Mouse (Mus musculus) yolk sac, embryonic 10.5 days (tissue): ENCODE data around the gene Eif3a.

ENCODE experiments used
- DNase-seq: peaks from one replicate; pipeline ENCODE4 v3.0.0-alpha.2; 2017; ENCODE audit warnings: low spot score

Gene Eif3a

DNA sequence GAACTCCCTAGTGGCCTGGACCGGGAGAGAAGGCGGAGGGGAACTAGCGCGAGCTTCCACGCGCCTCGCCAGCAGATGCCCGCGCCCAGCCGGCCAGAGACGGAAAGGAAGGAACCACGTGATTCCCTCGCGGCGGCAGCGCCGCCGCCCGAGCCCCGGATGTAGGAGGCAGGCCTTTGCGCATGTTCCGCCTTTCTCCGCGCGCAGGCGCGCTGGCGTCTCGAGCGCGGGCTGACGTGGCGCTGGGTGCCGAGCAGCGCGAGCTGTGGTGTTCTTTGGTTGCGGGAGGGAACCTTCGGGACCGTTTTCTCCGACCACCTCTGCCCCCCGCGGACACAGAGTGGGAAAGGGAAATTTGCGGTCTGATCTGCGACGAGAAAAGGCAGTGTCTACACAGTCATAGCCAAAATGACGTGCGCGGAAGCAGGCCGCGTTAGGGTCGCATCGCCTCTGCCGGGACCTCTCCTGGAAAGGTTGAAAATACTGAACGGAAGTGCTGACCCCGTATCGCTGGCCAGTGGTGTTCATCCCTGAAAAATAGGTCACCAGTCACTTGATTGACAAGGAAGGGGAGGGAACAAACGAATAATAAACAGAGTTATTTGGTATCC, at the start of gene Eif3a:
TSS of gene Eif3a (minus strand) at position 108 of the 611 bp plus-strand sequence.
- DNase-seq, result peak; percentile 94

DNA sequence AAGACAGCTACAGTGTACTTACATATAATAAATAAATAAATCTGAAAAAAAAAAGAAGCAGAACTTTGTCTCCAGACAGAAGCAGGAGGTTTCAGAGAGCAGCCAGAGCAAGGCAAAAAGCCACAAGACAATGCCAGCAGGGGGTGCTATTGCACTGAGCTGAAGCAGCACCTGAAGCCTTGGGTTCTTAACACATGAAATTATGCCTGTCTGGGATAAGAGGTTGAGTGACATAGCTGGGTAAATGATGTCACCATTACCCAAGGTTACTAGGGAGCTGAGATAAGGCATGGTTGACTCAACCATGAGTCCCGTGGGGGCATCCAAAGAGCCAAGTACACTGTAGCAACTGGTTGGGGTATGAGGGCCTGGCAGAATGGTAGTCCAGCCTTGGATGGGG, 47.3 kb upstream of the Eif3a start:
- DNase-seq, result peak; percentile 11

DNA sequence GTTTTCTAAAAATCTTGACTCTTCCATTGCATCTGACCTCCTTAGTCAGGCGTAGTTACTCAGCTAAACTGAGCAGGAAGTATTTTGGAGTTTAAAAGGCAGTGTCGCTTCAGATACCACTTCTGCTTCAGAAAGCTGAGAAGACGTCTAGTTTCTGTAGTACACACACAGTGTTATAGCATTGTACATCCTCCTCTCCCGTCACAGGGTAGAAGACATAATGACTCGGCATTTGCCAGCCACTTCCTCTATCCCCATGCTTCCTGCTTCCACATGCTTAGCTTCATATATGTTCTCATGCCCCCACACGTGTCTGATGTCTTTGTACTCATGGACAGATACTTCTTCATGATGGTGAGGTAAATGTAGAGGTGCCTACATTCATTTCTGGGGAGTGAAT, 28.2 kb upstream of the Eif3a start:
- no peak for DNase-seq

DNA sequence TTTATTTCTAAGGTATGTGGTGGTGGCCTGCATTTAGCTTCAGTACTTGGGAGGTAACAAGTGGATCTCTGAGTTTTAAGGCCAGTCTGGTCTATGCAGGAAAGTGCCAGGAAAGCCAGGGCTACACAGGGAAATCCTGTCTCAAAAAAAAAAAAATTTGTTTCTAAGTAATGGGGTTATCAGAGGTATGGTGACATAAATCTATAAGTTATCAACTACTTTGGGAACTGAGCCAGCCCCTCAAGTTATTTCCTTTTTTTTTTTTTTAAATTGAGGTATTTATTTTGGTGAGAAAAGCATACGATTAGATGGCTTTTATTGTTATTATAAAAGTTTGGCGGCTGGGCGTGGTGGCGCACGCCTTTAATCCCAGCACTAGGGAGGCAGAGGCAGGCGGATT, 22.7 kb upstream of the Eif3a start:
- no peak for DNase-seq

DNA sequence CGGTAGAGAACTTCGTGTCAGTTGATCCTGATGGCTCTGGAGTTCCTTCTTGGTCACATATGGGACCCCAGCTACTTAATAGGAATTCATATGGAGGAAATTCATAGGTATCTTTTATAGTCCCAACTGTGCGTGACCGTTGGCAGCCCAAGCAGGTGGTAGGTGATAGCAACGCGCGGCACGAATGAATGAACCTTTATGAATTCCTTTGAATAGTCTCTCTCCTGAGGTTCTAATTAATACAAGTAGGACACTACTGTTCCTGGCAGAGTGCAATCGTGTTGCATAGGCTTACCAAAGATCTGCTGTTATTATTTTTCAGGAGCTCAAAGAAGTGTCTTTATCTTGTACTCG, 21.6 kb upstream of the Eif3a start:
- DNase-seq, result no peak

DNA sequence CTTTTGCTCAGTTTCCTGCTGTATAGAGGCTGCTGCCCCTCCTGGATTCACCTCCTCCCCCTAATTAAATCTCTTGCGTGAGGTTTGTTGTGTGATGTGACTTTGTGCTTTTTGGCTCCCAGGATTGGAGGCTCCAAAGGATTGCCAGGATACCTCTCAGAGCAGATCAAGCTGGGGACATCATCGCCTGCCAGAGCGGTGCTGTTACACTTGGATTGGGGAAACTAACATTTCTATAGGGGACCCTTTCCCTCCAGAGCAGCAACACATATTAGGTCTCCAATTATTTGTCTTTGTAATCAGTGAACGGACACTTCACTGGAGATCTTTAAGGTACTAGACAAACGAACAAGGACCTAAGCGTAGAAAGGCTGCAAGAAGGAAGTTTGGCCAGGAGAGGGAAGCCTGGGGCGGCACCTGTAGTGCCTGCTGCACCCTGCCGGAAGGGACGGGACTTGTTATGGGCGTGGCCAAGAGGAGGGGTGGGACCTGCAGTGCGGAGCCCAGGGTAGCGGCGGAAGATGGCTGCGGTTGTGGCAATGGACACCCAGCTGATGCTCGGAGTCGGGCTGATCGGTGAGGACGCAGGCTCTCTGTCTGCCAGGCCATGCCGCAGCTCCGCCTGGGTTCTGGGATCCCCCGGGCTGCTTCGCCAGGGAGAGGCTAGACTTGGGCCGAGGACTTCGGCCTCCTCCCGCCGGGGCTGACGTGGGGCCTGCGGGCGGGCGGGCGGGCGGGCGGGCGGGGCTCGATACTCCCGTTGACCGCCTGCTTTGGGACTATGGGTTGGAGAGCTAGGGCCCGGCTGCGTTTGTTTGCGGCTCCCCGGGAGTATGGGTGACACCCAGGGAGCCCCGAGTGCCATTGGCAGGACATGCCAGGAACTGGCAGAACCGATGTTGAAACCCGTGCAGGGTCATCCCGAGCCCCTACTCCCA, 20.9 kb upstream of the Eif3a start, which contains the start of gene Fam45a:
TSS of gene Fam45a (plus strand) at position 488 of the 938 bp plus-strand sequence.
- peak; percentile 95 for DNase-seq

DNA sequence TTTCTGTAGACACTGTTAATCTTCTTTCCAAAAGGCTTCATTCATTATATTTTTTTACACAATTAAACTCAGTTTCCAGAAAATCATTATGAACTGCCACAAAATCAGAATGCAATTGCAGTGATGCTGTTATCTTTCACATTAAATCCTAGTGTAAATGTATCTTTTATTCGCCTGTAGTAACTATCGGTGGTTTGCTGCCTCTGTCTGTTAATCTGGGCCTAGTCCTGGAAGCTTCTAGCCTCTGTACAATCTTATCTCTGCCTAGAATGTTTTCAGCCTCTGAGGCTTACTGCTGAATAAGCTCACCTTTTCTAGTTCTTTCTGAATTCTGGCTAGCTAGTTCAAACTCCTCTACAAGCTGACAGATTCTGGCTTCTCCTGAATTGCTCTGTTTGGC, 19.5 kb upstream of the Eif3a start:
- no peak for DNase-seq

DNA sequence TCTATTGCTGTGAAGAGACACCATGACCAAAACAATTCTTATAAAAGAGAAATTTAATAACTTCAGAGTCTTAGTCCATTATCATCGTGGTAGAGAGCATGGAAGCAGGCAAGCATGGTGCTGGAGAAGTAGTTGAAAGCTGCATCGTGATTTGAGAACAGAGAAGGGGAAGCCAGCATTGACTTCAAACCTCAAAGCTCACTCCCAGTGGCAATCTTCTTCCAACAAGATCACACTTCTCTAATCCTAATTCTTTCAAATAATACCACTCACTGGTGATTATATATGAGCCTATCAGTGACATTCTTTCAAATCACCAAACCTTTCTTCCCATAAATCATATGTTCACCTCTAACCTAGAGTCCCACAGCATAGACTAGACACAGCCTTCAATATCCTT, 14.4 kb upstream of the Eif3a start:
- no peak for DNase-seq

DNA sequence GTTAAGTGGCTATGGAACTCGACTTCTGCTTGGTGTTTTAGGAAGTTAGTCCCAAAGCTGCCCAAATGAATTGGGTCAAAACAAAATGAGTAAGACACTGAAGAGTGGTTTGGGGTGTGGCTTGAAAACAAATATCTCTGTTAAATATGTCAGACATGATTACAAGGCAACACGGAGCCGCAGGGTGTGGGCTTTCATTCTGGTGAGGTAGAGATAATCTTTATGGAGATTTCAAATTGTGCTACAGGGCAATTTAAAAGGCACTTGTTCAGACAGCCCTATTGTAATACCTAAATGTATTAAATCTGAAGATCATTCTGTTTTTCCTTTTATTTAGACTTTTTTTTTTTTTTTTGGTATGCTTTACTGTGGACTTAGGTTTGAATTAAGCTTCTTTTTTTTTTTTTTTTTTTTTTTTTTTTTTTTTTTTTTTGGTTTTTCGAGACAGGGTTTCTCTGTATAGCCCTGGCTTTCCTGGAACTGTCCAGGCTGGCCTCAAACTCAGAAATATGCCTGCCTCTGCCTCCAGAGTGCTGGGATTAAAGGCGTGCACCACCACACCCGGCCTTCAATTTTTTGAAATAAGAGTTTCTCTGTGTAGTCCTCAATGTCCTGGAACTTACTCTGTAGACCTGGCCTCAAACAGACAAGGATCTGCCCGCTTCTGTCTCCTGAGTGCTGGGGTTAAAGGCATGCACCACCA, 9.6 kb upstream of the Eif3a start:
- DNase-seq, result no peak

DNA sequence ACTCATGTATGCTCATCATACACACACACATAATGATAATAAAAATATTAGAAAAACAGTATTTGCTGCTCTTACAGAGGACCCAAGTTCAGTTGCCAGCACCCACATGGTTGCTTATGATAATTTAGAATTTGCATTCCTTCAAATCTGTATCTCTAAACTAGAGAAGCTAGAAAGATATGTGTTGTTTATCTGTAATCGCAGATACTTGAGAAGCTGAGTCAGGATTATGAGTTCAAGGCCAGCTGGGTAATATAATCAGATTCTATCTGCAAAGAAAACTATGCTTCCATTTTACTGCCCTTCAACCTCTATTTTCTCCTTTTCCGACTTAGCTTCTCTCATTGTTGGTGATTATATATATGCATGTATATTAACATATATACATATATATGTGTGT, 7.0 kb upstream of the Eif3a start:
- no peak for DNase-seq

DNA sequence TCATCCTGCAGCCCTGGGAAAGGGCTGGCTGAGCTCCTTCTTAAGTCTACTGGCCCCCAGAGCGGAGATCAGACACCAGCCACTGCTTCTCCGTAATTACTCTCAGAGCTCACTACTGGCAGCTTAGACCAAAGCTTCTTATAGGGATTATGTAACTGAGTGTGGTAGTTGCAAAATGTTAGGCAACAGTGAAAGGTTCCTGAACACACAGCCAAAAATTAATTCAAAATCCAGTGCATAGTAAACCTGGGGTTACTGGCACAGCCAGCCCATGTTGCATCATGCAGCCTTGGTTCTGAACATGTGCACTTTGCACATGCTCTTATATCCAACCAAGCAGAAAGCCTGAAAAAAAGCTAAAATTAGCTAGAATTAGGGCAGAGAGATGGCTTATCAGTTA, 4.8 kb upstream of the Eif3a start:
- DNase-seq, result no peak

DNA sequence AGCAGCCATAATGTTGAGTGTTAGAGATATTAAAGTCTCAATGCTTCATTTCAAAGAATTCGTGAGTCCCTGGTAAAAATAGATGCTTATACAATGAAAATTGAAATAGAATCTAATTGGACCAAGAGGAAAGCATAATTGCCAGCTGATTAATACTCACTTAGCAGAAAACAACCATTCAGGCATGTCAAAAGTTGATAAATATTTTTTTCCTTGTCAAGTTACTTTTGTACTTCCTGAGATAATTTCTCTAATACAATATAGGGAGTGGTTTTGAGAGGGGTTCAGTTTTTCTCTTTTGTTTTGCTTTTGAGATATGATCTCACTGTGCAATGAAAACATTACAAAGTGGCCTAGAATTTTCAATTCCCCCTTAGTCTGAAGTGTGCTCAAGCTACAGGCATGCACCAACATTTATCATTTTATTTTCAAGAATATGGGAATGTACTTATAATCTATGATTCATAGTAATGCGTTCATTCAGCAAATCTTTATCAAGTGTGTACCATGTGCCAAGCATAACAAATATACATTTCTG, 2.8 kb upstream of the Eif3a start:
- no peak for DNase-seq

DNA sequence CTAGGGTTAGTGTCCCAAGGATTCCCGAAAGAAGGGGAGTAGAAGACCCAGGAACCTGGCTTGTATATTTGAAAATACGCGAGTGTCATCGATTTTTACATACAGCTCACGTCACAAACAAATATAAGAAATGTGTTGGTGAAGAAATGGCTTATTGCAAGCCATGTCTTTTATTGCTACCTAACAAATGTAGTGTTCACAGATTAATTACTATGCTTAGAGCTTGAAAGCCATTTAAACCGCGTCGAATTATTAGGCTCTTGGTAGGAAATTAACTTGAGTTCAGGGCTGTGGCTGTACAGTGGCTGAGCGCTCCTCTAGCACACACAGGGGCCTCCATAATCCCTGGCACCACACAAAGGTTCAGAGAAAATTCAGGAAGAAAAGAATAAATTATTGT, 706 bp upstream of the Eif3a start:
- DNase-seq, result no peak

DNA sequence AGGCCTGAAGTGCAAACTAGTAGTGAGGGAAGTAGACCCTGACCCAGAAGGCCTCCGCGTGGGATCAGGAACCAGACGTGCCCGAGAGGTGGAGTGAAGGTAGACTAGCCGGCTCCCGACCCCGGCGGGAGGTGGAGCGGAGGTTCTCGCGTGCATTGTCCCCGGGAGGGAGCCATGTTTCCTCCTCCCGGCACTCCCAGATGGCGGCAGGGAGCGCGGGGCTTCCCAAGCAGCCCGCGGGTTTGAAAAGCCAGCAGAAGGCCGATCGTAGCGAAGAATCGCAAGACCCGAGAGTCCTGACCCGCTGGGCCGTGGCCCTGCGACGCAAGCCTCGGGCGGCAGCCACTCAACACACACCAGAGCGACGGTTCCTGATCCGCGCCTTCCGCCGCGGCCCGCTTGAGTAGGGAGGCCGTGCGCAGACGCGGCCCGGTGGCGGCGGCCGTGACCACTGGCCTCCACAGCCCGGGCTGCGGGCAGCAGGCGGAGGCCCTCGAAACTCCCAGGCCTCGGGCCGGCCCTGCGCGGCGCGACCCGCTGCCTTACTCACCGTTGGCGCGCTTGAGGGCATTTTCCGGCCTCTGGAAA, 445 bp downstream of the Eif3a start:
- peak; percentile 62 for DNase-seq

DNA sequence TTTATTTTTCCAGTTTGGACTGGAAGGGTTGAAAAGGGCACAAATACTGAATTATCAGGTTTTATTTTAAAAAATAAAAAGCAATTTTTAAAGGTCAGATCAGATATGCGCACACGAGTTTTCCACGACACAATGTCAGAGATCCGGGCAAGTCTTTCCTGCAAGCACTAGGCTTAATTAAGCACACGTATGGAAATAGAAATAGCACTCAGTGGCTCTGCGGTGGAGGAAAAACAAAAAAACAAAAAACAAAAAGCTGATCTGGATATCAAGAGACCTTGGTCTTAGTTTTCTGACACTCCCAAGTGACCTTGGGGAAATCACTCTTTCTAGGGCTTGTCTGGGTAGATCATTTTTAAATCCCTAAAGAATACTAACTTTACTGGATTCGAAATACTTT, 1.0 kb downstream of the Eif3a start:
- no peak for DNase-seq

DNA sequence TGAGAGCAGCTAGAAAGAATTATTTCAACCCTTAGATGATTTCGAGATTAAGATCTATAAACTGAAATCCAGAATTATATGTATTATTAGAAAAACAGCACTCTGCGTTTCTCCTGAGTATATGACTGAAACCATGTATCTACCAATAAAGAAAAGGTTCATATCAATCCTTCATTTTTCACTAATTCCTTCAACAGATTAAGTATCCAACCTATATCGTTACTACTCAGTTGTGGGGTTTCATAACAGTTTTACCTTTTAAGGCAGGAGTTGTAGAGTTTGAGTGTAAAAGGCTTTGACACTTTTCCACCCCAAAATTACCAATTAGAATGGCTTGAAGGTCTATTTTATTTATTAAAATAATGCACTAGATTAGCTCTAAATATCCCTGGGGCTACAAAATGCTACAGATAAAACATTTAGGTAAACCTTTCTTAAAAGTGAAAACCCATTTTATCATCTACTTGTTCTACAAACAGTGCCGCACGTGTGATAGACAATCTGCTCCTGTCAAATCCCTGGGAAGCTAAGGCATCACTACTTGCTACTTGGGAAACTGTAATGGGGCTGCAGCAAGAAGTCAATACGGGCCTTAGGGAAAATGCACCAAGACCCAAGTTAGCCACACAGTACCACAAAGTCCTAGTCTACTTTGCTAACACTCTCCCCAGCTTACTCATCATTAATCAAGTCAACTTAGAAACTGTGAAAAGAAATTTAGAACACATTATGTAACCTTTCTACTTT, 2.1 kb downstream of the Eif3a start:
- no peak for DNase-seq

DNA sequence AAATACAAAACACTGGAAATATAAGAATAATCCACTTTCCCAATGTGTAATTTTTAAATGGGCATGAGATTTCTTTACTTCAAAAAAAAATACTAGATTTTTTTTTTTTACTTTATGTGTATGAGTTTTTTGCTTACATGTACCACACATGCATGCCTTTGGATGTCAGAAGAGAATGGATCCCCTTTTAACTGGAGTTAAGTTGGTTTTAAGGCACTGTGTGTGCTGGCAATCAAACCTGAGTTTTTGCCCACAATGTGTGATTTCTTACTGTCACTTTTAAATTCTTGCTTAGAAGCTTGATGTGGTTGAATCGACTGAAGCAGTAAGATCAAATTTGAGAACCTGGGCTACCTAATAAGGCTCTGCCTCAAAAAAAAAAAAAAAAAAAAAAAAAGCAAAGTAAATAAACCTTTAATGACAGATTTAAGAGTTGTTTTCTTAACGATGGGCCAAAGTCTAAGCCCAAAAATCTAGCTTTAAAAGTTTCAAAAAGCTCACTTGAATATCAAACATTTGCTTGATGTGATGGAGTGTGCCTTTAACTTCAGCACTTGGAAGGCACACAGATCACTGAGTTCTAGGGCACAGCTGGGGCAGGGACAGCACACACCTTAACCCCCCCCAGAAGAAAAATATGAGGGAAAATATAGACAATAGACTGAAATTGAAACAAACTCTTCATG, 2.9 kb downstream of the Eif3a start:
- no peak for DNase-seq

DNA sequence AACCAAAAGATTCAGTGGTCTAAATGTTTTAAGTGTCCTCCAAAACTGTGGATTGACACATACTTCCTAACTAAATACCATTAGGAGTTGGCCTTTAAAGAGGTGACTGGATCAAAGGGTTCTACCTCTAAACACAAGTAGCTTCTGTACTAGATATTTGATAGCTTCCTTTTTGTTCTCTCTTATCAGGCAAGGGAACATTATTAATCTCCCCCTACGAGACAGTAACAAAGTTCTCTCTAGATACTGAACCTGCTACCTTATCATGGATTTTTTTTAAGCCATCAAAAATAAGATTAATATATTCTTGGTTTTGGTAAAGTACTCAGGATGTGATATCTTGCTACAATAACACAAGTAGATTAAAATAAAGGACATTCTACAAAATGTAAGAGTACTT, 5.7 kb downstream of the Eif3a start:
- no peak for DNase-seq

DNA sequence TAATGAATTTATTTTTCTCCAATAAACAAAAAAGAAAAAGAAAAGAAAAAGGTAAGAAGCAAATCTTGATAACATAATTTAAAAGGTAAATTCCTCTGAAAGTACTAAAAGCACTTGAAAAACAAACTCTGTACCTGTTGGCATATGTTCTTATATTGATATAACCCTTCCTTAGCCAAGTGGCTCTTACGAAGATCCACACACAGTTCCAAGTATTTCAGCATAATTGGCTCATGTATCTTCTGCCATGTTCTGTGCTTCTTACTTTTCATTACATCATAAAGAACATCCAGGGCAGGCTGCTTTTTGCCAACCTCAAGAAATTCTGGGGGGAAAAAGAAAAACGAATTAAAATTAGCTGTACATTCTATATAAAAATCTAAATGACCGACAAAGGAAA, 8.4 kb downstream of the Eif3a start:
- no peak for DNase-seq

DNA sequence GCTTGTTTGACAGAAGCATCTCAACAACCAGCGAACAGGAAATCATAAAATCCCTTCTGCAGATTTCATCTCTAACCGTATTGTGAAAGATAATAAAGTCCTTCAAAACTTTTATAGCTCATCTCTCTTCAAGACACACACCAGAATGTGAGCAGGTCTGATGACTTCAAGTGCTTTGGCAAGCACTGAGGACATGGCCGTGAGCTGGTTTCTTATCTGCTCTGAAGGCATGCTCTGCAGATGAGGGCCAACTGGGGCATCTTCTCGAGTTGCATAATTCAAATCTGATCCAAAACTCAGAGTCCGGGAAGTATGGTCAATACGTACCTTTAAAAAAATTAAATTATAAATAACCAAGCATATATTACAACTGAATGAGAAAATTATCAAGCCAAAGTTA, 17.1 kb downstream of the Eif3a start:
- DNase-seq, result no peak
